Mouse (Mus musculus) hindbrain, embryonic 13.5 days (tissue): Measurements from ENCODE around the gene Gm12184. TPM values are rescaled to one million over a fixed set of nuclear protein-coding genes. Genes with fewer than 3 reads are reported as not detected.
"Not testable (repeated sequence)": the region's sequence is repeated elsewhere in the genome, so short reads cannot be mapped to it uniquely, and the experiment has no call there.

Experiments used
- ATAC-seq: fragments of 200-750 bp; cut with Nextera tagmentation; 2 replicates; pipeline ENCODE4 v1.8.0; 2017; ENCODE audit warnings: moderate TSS enrichment; ENCODE audit not compliant: low FRiP score
- H3K27ac ChIP-seq: fragments of 300-500 bp; sonication (generic); 2 replicates; pipeline ENCODE4 v1.5.1; 2015; ENCODE audit warnings: inconsistent platforms, mild to moderate bottlenecking, moderate library complexity
- H3K27me3 ChIP-seq: fragments of 300-500 bp; sonication (generic); 2 replicates; pipeline ENCODE4 v1.6.1; 2015; ENCODE audit warnings: mild to moderate bottlenecking, inconsistent platforms
- H3K36me3 ChIP-seq: fragments of 300-500 bp; sonication (generic); 2 replicates; pipeline ENCODE4 v1.6.1; 2015; ENCODE audit warnings: mild to moderate bottlenecking, inconsistent platforms
- H3K4me1 ChIP-seq: fragments of 300-500 bp; sonication (generic); replicated peaks from 2 replicates; pipeline ENCODE4 v1.6.1; 2015; ENCODE audit warnings: inconsistent platforms
- H3K4me2 ChIP-seq: fragments of 300-500 bp; sonication (generic); 2 replicates; pipeline ENCODE4 v1.6.1; 2015; ENCODE audit warnings: inconsistent platforms, mild to moderate bottlenecking, moderate library complexity
- H3K4me3 ChIP-seq: fragments of 300-500 bp; sonication (generic); 2 replicates; pipeline ENCODE4 v1.5.1; 2015; ENCODE audit warnings: mild to moderate bottlenecking, inconsistent platforms
- H3K9ac ChIP-seq: fragments of 300-500 bp; sonication (generic); 2 replicates; pipeline ENCODE4 v1.6.1; 2015; ENCODE audit warnings: mild to moderate bottlenecking, inconsistent platforms
- H3K9me3 ChIP-seq: fragments of 300-500 bp; sonication (generic); 2 replicates; pipeline ENCODE4 v1.6.1; 2016; ENCODE audit warnings: inconsistent platforms
- WGBS: fragments of 180-500 bp; shearing (Covaris S2); methylation state at CpG from one replicate; pipeline ENCODE4 v1.1.7; 2015; 5-methylcytosine and 5-hydroxymethylcytosine counted together
- polyA plus RNA-seq: library from polyadenylated mRNA; unstranded; fragments of >200 nt; fragmentation: Nextera tagmentation; extraction: Ambion mirVana; gene quantifications from 2 replicates; pipeline ENCODE4 v1.2.1, GENCODE M21; 2015

The Gm12184 gene
- polyA plus RNA-seq, 1 experiment from 2014 or later: 4.4 TPM

DNA sequence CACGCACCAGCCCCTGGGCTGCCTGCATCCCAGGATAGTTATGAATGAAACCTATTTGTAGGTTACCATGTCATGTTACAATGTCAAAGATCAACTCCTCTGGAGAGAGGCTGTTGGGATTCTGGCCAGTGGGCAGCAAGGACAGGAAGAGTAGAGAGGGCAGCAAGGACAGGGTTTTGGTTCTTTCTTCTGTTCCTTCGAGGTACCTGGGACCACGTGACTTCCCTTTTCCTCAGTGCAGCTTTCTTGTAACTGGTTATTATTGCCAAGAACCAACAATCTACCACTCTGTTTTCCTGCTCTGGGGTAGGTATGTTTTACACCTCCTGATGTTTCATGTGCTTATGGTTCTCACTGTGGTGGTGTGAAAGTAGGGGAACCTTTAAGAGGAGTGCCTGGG is 37.4 kb upstream of the Gm12184 start:
- no peak overlapping the region for H3K4me2 ChIP-seq
- H3K4me3 ChIP-seq: no peak overlapping the region
- 86% methylated on average over 3 of the region's 3 CpGs for WGBS
- no peak overlapping the region for H3K27ac ChIP-seq
- ATAC-seq: no peak
- H3K27me3 ChIP-seq: peaks cover 16% of the 10 kb centered on the region; the same call in 1 of the 2 replicates
- H3K9me3 ChIP-seq: no peaks in the 10 kb centered on the region
- H3K9ac ChIP-seq: no peak overlapping the region
- H3K36me3 ChIP-seq: no peaks in the 10 kb centered on the region
- H3K4me1 ChIP-seq: peaks cover under 1% of the 10 kb centered on the region

DNA sequence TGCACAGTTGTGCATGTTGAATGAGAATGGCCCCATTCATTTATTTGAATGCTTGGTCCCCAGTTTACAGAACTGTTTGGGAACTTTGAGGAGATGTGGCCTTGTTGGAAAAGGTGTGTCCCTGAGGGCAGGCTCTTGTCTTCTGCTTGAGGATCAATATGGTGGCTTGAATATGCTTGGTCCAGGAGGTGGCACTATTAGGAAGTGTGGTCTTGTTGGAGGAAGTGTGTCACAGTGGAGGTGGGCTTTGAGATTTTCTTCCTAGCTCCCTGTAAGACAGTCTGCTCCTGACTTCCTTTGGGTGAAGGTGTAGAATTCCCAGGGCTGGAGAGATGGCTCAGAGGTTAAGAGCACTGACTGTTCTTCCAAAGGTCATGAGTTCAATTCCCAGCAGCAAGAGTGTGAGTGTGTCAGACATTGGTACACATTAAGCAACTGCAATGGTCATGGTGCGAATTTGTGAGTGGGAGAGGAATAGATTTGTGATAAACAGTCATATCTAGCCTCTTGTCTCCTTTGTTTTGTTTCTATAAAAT is 36.4 kb upstream of the Gm12184 start:
- H3K4me2 ChIP-seq: no peak overlapping the region
- peaks cover 16% of the 10 kb centered on the region; the same call in 1 of the 2 replicates for H3K27me3 ChIP-seq
- WGBS: 83% methylated on average over 1 of the region's 1 CpGs
- no peak overlapping the region for H3K27ac ChIP-seq
- ATAC-seq: no peak
- H3K4me1 ChIP-seq: peaks cover 10% of the 10 kb centered on the region
- H3K9ac ChIP-seq: no peak overlapping the region
- no peaks in the 10 kb centered on the region for H3K9me3 ChIP-seq
- H3K4me3 ChIP-seq: no peak overlapping the region
- no peaks in the 10 kb centered on the region for H3K36me3 ChIP-seq

DNA sequence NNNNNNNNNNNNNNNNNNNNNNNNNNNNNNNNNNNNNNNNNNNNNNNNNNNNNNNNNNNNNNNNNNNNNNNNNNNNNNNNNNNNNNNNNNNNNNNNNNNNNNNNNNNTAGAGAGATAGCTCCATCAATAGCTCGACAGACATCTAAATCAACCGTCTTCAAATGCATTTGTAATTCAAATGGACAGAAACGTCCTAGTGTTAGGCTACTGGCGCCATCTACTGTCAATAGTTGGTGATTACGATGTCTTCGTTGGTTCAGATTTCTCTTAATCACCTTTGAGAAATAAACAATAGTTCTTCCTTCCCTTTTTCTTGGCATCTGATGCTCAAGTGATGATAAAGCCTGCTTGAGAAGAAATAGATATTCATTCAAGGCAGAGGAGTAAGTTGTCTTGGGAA is 32.6 kb upstream of the Gm12184 start:
- ATAC-seq: no peak
- WGBS: under 1% methylated on average over 6 of the region's 6 CpGs
- H3K27ac ChIP-seq: no peak overlapping the region

DNA sequence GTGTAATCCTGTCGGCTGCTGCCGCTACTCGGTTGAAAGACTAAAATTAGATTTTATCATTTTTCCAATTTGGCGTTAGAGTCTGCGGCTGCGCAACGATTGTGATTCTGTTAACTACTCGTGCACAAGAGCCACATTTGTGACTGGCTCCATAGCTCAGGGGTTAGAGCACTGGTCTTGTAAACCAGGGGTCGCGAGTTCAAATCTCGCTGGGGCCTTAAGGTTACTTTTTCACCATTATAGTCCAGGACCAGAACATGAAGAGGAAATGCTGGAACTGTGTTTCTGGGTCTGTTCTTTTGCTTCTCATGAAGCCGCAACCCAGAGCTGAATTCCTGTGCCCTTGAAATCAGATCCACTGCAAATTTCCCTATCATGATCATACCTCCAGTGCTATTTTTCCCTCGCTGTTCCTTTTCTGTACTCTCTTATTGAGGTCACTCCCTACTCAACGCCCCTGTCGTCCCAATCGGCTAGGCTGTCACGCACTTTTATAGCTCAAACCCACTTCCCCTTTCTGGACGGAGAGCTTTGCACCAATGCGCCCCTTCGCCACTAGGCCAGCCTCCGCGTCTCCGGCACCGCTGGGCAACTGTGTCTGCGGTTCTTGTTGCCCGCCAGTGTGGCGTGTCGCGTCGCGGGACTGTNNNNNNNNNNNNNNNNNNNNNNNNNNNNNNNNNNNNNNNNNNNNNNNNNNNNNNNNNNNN is 27.2 kb upstream of the Gm12184 start:
- Histone ChIP-seq H3K27me3 (peaks cover 18% of the 10 kb centered on the region), H3K9me3 (no peaks in the 10 kb centered on the region), H3K4me3 (peak overlapping the region; percentile 60), H3K9ac (peak overlapping the region; percentile 72), H3K27ac (peak overlapping the region; percentile 31; the same call in 1 of the 2 replicates), H3K36me3 (no peaks in the 10 kb centered on the region), H3K4me2 (peak overlapping the region; percentile 79), H3K4me1 (peaks cover 34% of the 10 kb centered on the region)
- ATAC-seq: peak; percentile 52
- WGBS: under 1% methylated on average over 31 of the region's 31 CpGs

More for the DNA sequence above, 32.6 kb upstream of the Gm12184 start:
- Histone ChIP-seq H3K9ac (no peak overlapping the region), H3K4me2 (peak overlapping the region; percentile 79), H3K9me3 (no peaks in the 10 kb centered on the region), H3K4me3 (peak overlapping the region; percentile 60), H3K36me3 (no peaks in the 10 kb centered on the region), H3K27me3 (peaks cover 19% of the 10 kb centered on the region; the same call in 1 of the 2 replicates), H3K4me1 (peaks cover 26% of the 10 kb centered on the region)

DNA sequence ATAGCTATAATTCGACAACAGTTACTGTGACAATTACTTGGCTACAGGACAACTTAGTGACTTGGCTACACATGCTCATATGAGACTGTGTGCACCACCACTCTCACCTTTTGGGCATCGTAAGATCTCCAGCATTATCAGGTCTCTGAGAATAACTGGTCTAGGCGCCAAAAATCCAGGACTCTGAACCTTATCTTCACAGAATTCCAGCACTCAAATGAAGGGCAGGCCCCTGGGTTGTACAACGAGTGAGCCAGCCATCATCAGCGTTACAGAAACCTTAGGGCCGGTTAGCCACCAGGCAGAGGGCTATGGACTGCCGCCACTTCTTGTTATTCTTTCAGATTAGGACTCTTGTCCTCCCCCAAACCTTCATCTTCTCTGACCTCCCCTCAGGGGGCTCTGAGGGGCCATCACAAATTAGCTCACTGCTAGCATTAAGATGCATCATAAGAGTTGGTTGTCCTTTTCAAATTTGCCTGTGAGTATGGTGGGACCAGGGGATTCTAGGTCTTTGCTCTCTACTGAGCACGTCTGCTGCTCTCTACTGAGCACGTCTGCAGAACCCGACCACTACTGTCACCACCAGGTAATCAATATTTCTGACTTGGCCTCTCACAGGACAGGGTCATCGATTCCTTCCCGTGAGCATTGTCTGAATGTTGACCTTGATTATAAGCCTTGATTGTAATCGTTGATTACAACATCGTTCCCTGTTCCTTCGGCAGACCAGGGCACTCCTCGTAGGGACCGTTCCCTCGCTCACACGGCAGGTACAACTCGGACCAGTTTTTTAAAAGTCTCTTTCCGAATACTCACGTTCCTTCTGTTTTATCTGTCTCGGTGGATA is 26.4 kb upstream of the Gm12184 start:
- WGBS: 8% methylated on average over 23 of the region's 23 CpGs
- Histone ChIP-seq H3K4me1 (peaks cover 26% of the 10 kb centered on the region), H3K36me3 (no peaks in the 10 kb centered on the region), H3K27ac (peak overlapping the region; percentile 31; the same call in 1 of the 2 replicates), H3K9me3 (no peaks in the 10 kb centered on the region), H3K4me3 (peak overlapping the region; percentile 60), H3K27me3 (peaks cover 21% of the 10 kb centered on the region), H3K4me2 (peak overlapping the region; percentile 79), H3K9ac (peak overlapping the region; percentile 72)
- peak; percentile 49 for ATAC-seq

DNA sequence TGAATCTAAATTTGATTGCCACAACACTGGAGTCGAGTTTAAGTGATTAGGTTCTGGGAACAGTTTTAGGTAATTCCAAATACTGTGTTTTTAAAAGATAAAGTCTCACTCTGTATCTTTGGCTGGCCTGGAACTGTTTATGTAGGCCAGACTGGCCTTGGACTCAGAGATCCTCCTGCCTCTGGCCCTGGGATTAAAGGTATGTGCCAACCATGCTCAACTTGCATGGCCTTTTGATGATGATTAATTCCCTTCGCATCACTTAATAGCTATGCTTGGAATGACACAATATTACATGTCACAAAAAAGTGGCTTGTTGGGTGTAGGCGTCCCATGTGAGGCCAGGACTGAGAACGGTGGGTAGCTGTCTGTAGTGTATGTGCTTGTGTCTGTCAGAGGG is 25.7 kb upstream of the Gm12184 start:
- peaks cover 21% of the 10 kb centered on the region for H3K27me3 ChIP-seq
- no peaks in the 10 kb centered on the region for H3K9me3 ChIP-seq
- peaks cover 23% of the 10 kb centered on the region for H3K4me1 ChIP-seq
- H3K9ac ChIP-seq: no peak overlapping the region
- no peak for ATAC-seq
- WGBS: 82% methylated on average over 4 of the region's 4 CpGs
- no peak overlapping the region for H3K27ac ChIP-seq
- no peaks in the 10 kb centered on the region for H3K36me3 ChIP-seq
- H3K4me3 ChIP-seq: peak overlapping the region; percentile 60; the same call in 1 of the 2 replicates
- peak overlapping the region; percentile 79 for H3K4me2 ChIP-seq

DNA sequence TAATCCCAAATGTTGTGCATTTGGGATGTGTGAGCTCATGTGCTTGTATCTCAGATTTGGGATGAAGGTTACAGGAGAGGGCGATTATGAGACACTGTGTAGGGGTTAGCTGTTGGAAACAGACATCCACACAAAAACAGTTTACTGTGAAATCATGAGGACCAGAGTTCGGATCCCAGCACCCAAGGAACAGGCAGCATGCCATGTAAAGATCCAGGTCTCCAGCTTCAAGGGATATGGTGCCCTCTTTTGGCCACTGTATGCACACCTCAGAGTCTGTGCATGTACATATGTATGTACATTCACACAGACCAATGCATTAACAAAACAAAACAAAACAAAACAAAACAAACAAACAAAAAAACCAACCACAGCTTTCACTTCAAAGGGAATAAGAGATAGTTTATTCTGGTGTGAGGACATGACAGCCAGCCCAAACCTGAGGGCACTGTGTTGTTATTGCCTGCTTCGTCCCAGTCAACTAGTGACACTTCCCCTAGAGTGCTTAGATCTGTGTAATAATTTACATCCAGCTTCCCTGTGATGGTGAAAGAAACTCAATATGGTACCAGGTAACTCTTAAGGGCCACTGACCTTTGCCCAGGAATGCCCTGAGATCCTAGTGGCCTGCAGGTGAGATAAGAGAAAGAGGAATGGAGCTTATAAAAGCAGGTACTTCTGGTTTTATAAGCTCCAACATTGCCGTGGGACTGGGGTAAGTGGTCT is 25.0 kb upstream of the Gm12184 start:
- peaks cover 23% of the 10 kb centered on the region for H3K4me1 ChIP-seq
- no peak overlapping the region for H3K4me2 ChIP-seq
- no peak overlapping the region for H3K4me3 ChIP-seq
- no peak for ATAC-seq
- H3K9me3 ChIP-seq: no peaks in the 10 kb centered on the region
- H3K27ac ChIP-seq: no peak overlapping the region
- 85% methylated on average over 4 of the region's 4 CpGs for WGBS
- no peaks in the 10 kb centered on the region for H3K36me3 ChIP-seq
- peaks cover 21% of the 10 kb centered on the region for H3K27me3 ChIP-seq
- no peak overlapping the region for H3K9ac ChIP-seq

DNA sequence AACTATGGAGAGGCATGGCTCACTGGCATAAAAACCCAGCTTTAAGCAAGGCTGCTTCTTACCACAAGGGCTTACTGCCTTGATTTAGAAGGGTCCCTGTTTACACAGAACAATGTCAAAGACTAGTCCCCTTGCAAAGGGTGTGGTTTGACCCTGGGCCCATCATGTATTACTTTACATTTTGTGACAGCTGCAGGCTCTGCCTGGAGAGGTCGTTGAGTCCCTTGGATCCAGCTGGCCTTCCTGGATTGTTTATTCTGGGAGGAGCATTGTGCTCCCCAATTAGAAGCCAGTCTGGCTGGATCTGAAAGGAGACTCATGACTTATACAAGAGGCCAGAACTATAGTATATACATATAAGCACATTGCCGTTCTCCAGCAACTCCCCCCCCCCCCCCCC is 23.8 kb upstream of the Gm12184 start:
- H3K27ac ChIP-seq: no peak overlapping the region
- peaks cover 20% of the 10 kb centered on the region for H3K4me1 ChIP-seq
- H3K4me3 ChIP-seq: no peak overlapping the region
- H3K4me2 ChIP-seq: no peak overlapping the region
- ATAC-seq: no peak
- H3K36me3 ChIP-seq: no peaks in the 10 kb centered on the region
- H3K27me3 ChIP-seq: peaks cover 25% of the 10 kb centered on the region
- H3K9ac ChIP-seq: no peak overlapping the region
- H3K9me3 ChIP-seq: no peaks in the 10 kb centered on the region
- 66% methylated on average over 2 of the region's 2 CpGs for WGBS

DNA sequence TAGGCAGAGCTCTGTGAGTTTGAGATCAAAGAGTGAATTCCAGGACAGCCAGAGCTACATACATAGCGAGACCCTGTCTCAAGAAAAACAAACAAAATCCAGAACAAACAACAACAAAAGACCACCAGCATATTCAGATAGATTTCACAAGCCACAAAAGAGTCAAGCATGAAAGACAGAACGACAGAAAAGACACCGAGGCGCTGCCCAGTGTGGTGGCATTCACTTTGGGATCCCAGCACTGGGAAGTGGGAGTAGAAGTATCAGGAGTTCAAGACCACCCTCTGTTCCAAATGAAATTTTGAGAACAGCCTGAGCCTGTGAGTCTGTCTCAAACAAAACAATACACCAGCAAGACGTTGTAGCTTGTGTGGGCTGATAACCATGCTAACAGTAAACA is 20.4 kb upstream of the Gm12184 start:
- Histone ChIP-seq H3K27ac (no peak overlapping the region), H3K27me3 (peaks cover 26% of the 10 kb centered on the region), H3K4me1 (no peaks in the 10 kb centered on the region), H3K9ac (no peak overlapping the region), H3K4me3 (no peak overlapping the region), H3K4me2 (no peak overlapping the region), H3K36me3 (no peaks in the 10 kb centered on the region), H3K9me3 (no peaks in the 10 kb centered on the region)
- 65% methylated on average over 5 of the region's 5 CpGs for whole genome bisulfite sequencing
- ATAC-seq: no peak

DNA sequence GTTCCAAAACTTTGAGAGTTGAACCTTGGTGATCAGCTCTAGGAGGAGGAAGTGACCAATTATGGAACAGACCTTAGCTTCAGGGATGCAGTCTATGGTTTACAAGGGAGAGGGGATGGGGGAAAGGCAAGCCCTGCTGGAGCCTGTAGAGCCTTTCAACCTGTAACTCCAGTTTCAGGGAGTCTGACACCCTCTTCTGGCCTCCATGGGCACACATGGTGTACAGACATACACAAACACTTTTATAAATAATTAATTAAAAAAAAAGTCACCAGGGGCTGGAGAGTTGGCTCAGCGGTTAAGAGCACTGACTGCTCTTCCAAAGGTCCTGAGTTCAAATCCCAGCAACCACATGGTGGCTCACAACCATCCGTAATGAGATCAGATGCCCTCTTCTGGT is 19.9 kb upstream of the Gm12184 start:
- not testable (repeated sequence) for H3K9ac ChIP-seq, H3K4me2 ChIP-seq, H3K27ac ChIP-seq, H3K4me3 ChIP-seq, H3K36me3 ChIP-seq, H3K4me1 ChIP-seq, ATAC-seq, H3K9me3 ChIP-seq
- WGBS: 69% methylated on average over 2 of the region's 2 CpGs
- H3K27me3 ChIP-seq: peaks cover 26% of the 10 kb centered on the region

DNA sequence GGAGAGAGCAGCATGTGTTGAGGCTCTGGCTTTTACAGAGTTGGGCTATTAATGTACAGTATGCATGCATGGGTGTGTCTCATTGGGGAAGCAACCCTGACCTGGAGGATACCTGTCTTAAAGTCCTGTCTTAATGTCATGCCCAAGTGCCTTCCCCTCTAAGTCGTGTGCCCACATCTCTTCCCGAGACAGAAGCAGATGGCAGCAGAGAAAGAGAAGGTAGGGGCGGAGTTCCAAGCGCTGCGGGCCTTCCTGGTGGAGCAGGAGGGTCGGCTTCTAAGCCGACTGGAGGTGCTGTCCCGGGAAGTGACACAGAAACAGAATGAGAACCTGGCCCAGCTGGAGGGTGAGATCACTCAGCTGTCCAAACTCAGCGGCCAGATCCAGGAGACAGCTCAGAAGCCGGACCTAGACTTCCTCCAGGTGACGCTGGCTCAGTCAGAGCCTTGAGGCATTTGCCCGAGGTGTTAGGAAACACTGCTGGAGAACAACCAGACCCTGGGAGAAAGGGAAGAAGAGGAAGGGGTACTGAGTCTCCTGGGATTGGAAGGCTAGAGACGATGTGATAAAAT is 18.9 kb upstream of the Gm12184 start:
- no peaks in the 10 kb centered on the region for H3K4me1 ChIP-seq
- H3K4me2 ChIP-seq: no peak overlapping the region
- H3K4me3 ChIP-seq: no peak overlapping the region
- no peak overlapping the region for H3K27ac ChIP-seq
- ATAC-seq: no peak
- no peaks in the 10 kb centered on the region for H3K9me3 ChIP-seq
- no peak overlapping the region for H3K9ac ChIP-seq
- no peaks in the 10 kb centered on the region for H3K36me3 ChIP-seq
- 45% methylated on average over 13 of the region's 13 CpGs for WGBS
- peaks cover 28% of the 10 kb centered on the region for H3K27me3 ChIP-seq

DNA sequence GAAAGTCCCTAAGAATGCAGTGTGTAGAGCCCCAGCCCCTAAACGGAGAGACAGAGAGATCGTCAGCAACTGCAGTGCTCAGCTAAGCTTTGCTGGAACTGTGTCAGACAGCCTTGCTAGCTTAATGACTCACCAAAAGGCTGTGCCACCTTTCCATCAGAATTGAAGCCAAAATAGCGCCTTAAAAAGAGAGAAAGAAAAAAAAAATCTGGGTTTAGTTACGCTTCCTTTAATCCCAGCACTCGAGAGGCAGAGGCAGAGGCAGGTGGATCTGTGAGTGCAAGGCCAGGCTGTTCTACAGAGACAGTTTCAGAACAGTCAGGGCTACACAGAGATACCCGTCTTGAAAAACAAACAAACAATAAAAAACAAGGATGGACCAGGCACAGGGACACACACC is 17.9 kb upstream of the Gm12184 start:
- no peak overlapping the region for H3K27ac ChIP-seq
- no peak overlapping the region for H3K4me2 ChIP-seq
- H3K36me3 ChIP-seq: no peaks in the 10 kb centered on the region
- no peaks in the 10 kb centered on the region for H3K4me1 ChIP-seq
- no peaks in the 10 kb centered on the region for H3K9me3 ChIP-seq
- peaks cover 28% of the 10 kb centered on the region for H3K27me3 ChIP-seq
- ATAC-seq: no peak
- WGBS: 71% methylated on average over 6 of the region's 6 CpGs
- no peak overlapping the region for H3K4me3 ChIP-seq
- H3K9ac ChIP-seq: no peak overlapping the region
